Mouse (Mus musculus) ES-Bruce4 (cell line): ENCODE data around the gene Dlg4.

ENCODE experiments used
- CTCF ChIP-seq: IDR thresholded peaks from one replicate; pipeline ENCODE4 v1.8.1; 2011; ENCODE audit warnings: low read depth, low read length
- POLR2A ChIP-seq: IDR thresholded peaks from one replicate; pipeline ENCODE4 v1.8.1; 2011; ENCODE audit warnings: low read length; ENCODE audit not compliant: insufficient read depth

- no peak for TF ChIP-seq CTCF
- TF ChIP-seq POLR2A: no peak
Measured at GRCm38 (mm10) chr11:69976271-69976670, 40.5 kb upstream of the Dlg4 start.
